Mouse (Mus musculus): ENCODE measurements around the gene Rcn3. TPM values are rescaled to one million over a fixed set of nuclear protein-coding genes. Genes with fewer than 3 reads are reported as not detected.

Gene Rcn3
- polyA plus RNA-seq, 1 experiment from 2014 or later, result 376 TPM

GRCm38 (mm10) chr7:45062239-45062835 lies 29.7 kb downstream of the Rcn3 start, which contains the start of the genes Nosip and Prrg2:
Gene Nosip (plus strand): TSS chr7:45062429.
Gene Prrg2 (minus strand): TSS chr7:45062677.
- H3K36me3 ChIP-seq, result no peaks in the 10 kb centered on the region
- H3K4me3 ChIP-seq, result peak within 1 kb of the TSS; percentile 53
- peak within 1 kb of the TSS; percentile 78 for H3K9ac ChIP-seq
- H3K27me3 ChIP-seq, result no peaks in the 10 kb centered on the region
- H3K27ac ChIP-seq, result peak within 1 kb of the TSS; percentile 86
- peaks cover 16% of the 10 kb centered on the region for H3K4me1 ChIP-seq
- peak within 1 kb of the TSS; percentile 65 for H3K4me2 ChIP-seq
- H3K9me3 ChIP-seq, result no peaks in the 10 kb centered on the region
- 1% methylated on average over 31 of the region's 31 CpGs for WGBS
- peak; percentile 83 for ATAC-seq (ENCODE audit: insufficient number of reproducible peaks, insufficient read depth, low FRiP score, low TSS enrichment, low read depth)

DNA sequence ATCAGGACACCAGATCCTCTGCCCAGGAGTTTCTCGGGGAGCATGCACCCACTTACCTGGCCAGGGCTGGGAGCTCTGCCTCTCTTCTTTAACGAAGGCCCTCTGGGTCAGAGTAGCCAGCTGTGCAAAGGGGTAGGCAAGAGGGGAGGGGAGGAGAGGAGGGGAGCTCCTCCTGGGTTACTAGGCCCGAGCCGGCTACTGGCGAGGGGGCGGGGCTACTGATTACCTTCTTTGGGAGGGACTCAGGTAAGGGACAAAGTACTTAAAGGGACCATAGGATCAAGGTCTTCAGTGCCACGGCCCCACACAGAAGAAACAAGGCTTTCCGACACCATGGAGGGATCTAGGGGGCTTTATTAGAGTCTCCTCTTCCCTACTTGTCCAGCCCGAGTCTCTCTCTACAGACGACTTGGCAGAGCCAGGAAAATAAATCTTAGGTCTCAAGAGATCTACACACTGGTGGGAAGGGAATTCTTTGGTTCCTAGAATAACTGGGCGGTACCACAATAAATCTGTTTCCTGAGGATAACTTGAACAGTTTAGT lies 30.4 kb downstream of the Rcn3 start:
- no peak for ATAC-seq (ENCODE audit: insufficient number of reproducible peaks, insufficient read depth, low FRiP score, low TSS enrichment, low read depth)
- no peaks in the 10 kb centered on the region for H3K9me3 ChIP-seq
- peak overlapping the region; percentile 53 for H3K4me3 ChIP-seq
- H3K27ac ChIP-seq, result peak overlapping the region; percentile 86
- H3K4me1 ChIP-seq, result peaks cover 16% of the 10 kb centered on the region
- 13% methylated on average over 11 of the region's 11 CpGs for WGBS
- no peaks in the 10 kb centered on the region for H3K27me3 ChIP-seq
- peak overlapping the region; percentile 78 for H3K9ac ChIP-seq
- peak overlapping the region; percentile 65 for H3K4me2 ChIP-seq
- H3K36me3 ChIP-seq, result no peaks in the 10 kb centered on the region

DNA sequence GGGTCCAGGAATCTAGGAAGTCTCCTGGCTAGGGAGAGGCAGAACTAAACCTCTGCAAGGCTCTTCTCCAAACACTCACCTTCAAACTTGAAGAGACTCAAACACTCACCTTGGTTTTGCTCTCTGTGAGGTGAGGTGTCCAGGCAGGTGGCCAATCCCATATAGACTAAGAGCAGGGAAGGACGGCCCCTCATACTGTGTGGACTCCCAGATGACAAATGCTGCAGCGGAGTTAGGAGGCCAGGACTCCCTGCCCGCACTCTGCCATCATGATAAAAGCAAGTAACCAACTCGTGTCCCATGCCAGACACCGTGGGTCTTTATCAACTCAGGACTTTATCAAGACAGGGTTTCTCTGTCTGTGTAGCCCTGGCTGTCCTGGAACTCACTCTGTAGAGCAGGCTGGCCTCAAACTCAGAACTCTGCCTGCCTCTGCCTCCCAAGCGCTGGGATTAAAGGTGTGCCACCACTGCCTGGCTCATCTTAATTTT lies 31.3 kb downstream of the Rcn3 start:
- Histone ChIP-seq H3K4me3 (peak overlapping the region; percentile 53; the same call in 1 of the 2 replicates), H3K4me2 (peak overlapping the region; percentile 65; the same call in 1 of the 2 replicates), H3K9ac (peak overlapping the region; percentile 78; the same call in 1 of the 2 replicates), H3K27ac (no peak overlapping the region), H3K36me3 (no peaks in the 10 kb centered on the region), H3K9me3 (no peaks in the 10 kb centered on the region), H3K27me3 (no peaks in the 10 kb centered on the region), H3K4me1 (peaks cover 16% of the 10 kb centered on the region)
- no peak for ATAC-seq (ENCODE audit: insufficient number of reproducible peaks, insufficient read depth, low FRiP score, low TSS enrichment, low read depth)
- 93% methylated on average over 6 of the region's 6 CpGs for WGBS

DNA sequence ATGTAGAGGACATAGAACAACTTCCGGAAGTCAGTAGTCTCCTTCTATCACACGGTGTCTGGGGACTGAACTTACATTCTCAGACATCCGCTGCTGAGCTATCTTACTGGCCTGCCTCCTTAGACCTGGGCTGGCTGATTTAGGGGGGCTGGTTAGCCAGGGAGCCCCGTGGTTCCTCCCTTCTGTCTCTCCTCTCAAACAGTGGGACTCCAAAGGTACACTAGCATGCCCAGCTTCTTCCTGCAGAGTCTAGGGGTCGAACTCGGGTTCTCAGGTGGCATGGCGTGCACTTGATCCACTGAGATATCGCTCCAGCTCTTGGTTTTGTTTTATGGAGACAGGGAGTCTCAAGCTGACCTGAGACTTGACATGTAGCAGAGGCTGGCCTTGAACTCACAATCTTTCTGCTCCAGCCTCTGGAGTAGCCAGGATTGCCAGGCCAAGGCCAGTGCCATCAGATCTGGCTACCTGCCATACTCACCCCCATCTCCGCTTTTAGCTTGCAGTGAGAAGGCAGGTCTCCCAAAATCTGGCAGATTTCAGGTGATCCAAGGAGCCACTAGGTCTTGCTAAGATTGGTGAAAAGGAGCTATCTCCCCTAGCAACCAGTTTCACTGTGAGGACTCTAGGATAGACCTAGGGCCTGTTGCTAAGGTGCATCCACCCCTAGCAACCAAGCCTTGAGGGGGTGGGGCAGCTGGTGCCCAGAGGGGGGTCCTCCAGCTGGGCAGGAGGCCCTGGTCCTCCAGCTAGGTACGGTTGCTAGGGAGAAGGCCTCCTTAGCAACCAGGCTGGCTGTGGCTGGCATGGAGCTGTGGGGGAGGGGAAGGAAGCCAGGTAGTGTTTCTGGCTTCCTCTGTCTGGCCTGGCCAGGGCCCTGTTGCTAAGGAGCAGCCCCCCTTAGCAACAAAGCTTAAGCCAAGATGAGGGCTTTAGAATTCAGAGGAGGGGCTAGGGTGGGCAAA lies 33.1 kb downstream of the Rcn3 start:
- peaks cover 21% of the 10 kb centered on the region for H3K4me1 ChIP-seq
- H3K27me3 ChIP-seq, result no peaks in the 10 kb centered on the region
- no peak overlapping the region for H3K4me2 ChIP-seq
- no peak overlapping the region for H3K4me3 ChIP-seq
- no peaks in the 10 kb centered on the region for H3K36me3 ChIP-seq
- ATAC-seq (ENCODE audit: insufficient number of reproducible peaks, insufficient read depth, low FRiP score, low TSS enrichment, low read depth), result no peak
- WGBS, result 73% methylated on average over 10 of the region's 10 CpGs
- H3K27ac ChIP-seq, result no peak overlapping the region
- no peaks in the 10 kb centered on the region for H3K9me3 ChIP-seq
- peak overlapping the region; percentile 32; the same call in 1 of the 2 replicates for H3K9ac ChIP-seq

GRCm38 (mm10) chr7:45056972-45057348 lies 35.1 kb downstream of the Rcn3 start:
- Histone ChIP-seq H3K4me3 (no peak overlapping the region), H3K27ac (no peak overlapping the region), H3K9me3 (no peaks in the 10 kb centered on the region), H3K36me3 (no peaks in the 10 kb centered on the region), H3K9ac (no peak overlapping the region), H3K27me3 (no peaks in the 10 kb centered on the region), H3K4me2 (no peak overlapping the region), H3K4me1 (peaks cover 15% of the 10 kb centered on the region)
- no peak for ATAC-seq (ENCODE audit: insufficient number of reproducible peaks, insufficient read depth, low FRiP score, low TSS enrichment, low read depth)

DNA sequence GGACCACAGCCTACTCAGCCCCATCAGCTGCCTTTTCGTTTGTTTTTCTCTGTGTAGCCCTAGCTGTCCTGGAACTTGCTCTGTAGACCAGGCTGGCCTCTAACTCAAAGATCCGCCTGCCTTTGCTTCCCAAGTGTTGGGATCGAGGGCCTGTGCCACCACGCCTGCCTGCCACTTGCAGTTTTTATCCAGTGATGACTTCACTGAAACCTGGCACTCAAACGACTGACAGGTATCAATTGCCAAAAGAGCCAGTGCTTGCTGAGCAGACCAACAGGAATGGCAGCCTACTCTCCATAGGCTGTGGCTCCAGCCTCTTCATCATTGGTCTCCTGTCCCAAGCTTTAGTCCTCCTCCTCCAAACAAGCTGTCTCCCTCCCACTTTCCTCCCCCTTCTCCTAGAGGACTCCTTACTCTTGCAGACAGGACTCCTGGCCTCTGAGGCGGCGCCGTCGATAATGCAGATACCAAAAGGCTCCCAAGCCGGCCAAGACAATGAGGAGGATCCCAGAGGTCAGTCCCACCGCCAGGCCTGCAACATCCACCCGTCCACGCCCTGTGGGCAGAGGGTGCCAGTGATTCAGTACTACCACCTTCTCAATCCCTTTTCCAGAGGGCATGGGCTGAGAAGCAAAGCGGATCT lies 35.6 kb downstream of the Rcn3 start:
- no peaks in the 10 kb centered on the region for H3K27me3 ChIP-seq
- no peak overlapping the region for H3K9ac ChIP-seq
- H3K36me3 ChIP-seq, result no peaks in the 10 kb centered on the region
- 62% methylated on average over 14 of the region's 14 CpGs for WGBS
- no peak overlapping the region for H3K4me3 ChIP-seq
- ATAC-seq (ENCODE audit: insufficient number of reproducible peaks, insufficient read depth, low FRiP score, low TSS enrichment, low read depth), result no peak
- no peak overlapping the region for H3K4me2 ChIP-seq
- H3K4me1 ChIP-seq, result peaks cover 16% of the 10 kb centered on the region
- no peak overlapping the region for H3K27ac ChIP-seq
- H3K9me3 ChIP-seq, result no peaks in the 10 kb centered on the region

DNA sequence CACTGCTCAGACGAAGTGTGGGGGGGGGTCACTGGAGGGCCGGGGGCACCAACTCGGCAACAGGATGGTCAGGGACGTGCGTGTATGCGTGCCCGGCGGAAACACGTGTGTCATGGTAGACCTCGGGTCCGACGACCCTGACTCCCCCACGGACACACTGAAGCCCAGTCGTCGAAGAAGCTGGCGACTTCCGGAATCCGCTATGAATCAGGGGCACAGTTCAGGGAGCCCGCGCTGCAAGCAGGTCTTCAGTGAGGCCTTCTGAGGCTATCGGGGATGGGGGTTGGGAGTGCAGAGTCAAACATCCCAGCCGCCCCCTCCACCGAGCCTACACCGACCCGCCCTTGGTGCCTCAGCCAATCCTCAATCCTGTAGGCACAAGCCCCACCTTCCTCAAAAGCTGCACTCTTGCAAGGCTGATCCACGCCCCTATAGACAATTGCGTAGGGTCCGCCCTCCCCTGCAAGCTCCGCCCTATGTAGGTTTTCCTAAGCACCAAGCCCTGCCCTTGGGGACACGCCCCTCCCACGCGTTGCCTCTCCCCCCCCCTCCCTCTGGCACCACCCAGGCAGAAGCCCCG lies 38.0 kb downstream of the Rcn3 start:
- H3K27ac ChIP-seq, result peak overlapping the region; percentile 99
- H3K36me3 ChIP-seq, result peaks cover 21% of the 10 kb centered on the region
- under 1% methylated on average over 33 of the region's 33 CpGs for WGBS
- H3K4me1 ChIP-seq, result peaks cover 27% of the 10 kb centered on the region
- peak overlapping the region; percentile 95 for H3K4me2 ChIP-seq
- no peaks in the 10 kb centered on the region for H3K27me3 ChIP-seq
- peak overlapping the region; percentile 96 for H3K9ac ChIP-seq
- H3K9me3 ChIP-seq, result no peaks in the 10 kb centered on the region
- peak overlapping the region; percentile 87 for H3K4me3 ChIP-seq
- ATAC-seq (ENCODE audit: insufficient number of reproducible peaks, insufficient read depth, low FRiP score, low TSS enrichment, low read depth), result peak; percentile 91

- Histone ChIP-seq H3K27ac (peak overlapping the region; percentile 99), H3K4me2 (peak overlapping the region; percentile 95), H3K9me3 (no peaks in the 10 kb centered on the region), H3K27me3 (no peaks in the 10 kb centered on the region), H3K36me3 (peaks cover 28% of the 10 kb centered on the region), H3K9ac (peak overlapping the region; percentile 96), H3K4me3 (peak overlapping the region; percentile 87), H3K4me1 (peaks cover 27% of the 10 kb centered on the region)
- peak; percentile 44 for ATAC-seq (ENCODE audit: insufficient number of reproducible peaks, insufficient read depth, low FRiP score, low TSS enrichment, low read depth)
- under 1% methylated on average over 31 of the region's 59 CpGs for WGBS
Measured at GRCm38 (mm10) chr7:45053117-45053930, 38.7 kb downstream of the Rcn3 start.

GRCm38 (mm10) chr7:45052862-45053116 lies 39.2 kb downstream of the Rcn3 start, which contains the start of gene Prr12:
Gene Prr12 (minus strand): TSS chr7:45052881.
- ATAC-seq (ENCODE audit: insufficient number of reproducible peaks, insufficient read depth, low FRiP score, low TSS enrichment, low read depth), result no peak; the same call in 1 of the 2 replicates
- H3K27me3 ChIP-seq, result no peaks in the 10 kb centered on the region
- no CpG with 5 or more reads among the region's 18 CpGs for WGBS

GRCm38 (mm10) chr7:45052181-45052861 lies 39.7 kb downstream of the Rcn3 start:
- H3K27ac ChIP-seq, result peak overlapping the region; percentile 99
- peak overlapping the region; percentile 87 for H3K4me3 ChIP-seq
- H3K4me1 ChIP-seq, result peaks cover 27% of the 10 kb centered on the region
- no peaks in the 10 kb centered on the region for H3K27me3 ChIP-seq
- H3K9ac ChIP-seq, result peak overlapping the region; percentile 96
- H3K4me2 ChIP-seq, result peak overlapping the region; percentile 95
- no peaks in the 10 kb centered on the region for H3K9me3 ChIP-seq
- under 1% methylated on average over 38 of the region's 38 CpGs for WGBS
- peaks cover 38% of the 10 kb centered on the region for H3K36me3 ChIP-seq
- ATAC-seq (ENCODE audit: insufficient number of reproducible peaks, insufficient read depth, low FRiP score, low TSS enrichment, low read depth), result no peak

More at GRCm38 (mm10) chr7:45052862-45053116, 39.2 kb downstream of the Rcn3 start, which contains the start of gene Prr12:
- Histone ChIP-seq H3K9me3 (no peaks in the 10 kb centered on the region), H3K9ac (peak within 1 kb of the TSS; percentile 96), H3K36me3 (peaks cover 33% of the 10 kb centered on the region), H3K4me3 (peak within 1 kb of the TSS; percentile 87), H3K4me1 (peaks cover 27% of the 10 kb centered on the region), H3K27ac (peak within 1 kb of the TSS; percentile 99), H3K4me2 (peak within 1 kb of the TSS; percentile 95)

Data from embryonic facial prominence, embryonic 13.5 days (tissue).